Mouse (Mus musculus): ENCODE measurements around the gene Ndnf. TPM values are rescaled to one million over a fixed set of nuclear protein-coding genes. Genes with fewer than 3 reads are reported as not detected.

Ndnf gene
- polyA plus RNA-seq, 1 experiment from 2014 or later = 68.0 TPM

GRCm38 (mm10) chr6:65725677-65726076 is 54.3 kb downstream of the Ndnf start:
- 61% methylated on average over 2 of the region's 2 CpGs for WGBS
- Histone ChIP-seq H3K4me3 (ENCODE audit: low read length) (no peak overlapping the region), H3K4me2 (ENCODE audit: low read depth, low read length) (no peak overlapping the region), H3K4me1 (replicated peaks; ENCODE audit: control insufficient read depth, insufficient read depth, low read length) (no peaks in the 10 kb centered on the region), H3K27me3 (ENCODE audit: control insufficient read depth, insufficient read depth, low read depth, low read length) (no peaks in the 10 kb centered on the region), H3K9me3 (ENCODE audit: control insufficient read depth, low read length) (no peaks in the 10 kb centered on the region), H3K27ac (ENCODE audit: low read length) (no peak overlapping the region), H3K9ac (ENCODE audit: low read length) (no peak overlapping the region), H3K36me3 (ENCODE audit: control insufficient read depth, insufficient read depth, low read length) (no peaks in the 10 kb centered on the region)
- no peak for ATAC-seq (ENCODE audit: low read depth)

GRCm38 (mm10) chr6:65728261-65728660 is 56.9 kb downstream of the Ndnf start:
- Histone ChIP-seq H3K9ac (ENCODE audit: low read length) (no peak overlapping the region), H3K4me2 (ENCODE audit: low read depth, low read length) (no peak overlapping the region), H3K27me3 (ENCODE audit: control insufficient read depth, insufficient read depth, low read depth, low read length) (no peaks in the 10 kb centered on the region), H3K27ac (ENCODE audit: low read length) (no peak overlapping the region), H3K36me3 (ENCODE audit: control insufficient read depth, insufficient read depth, low read length) (no peaks in the 10 kb centered on the region), H3K4me3 (ENCODE audit: low read length) (no peak overlapping the region), H3K4me1 (replicated peaks; ENCODE audit: control insufficient read depth, insufficient read depth, low read length) (no peaks in the 10 kb centered on the region), H3K9me3 (ENCODE audit: control insufficient read depth, low read length) (no peaks in the 10 kb centered on the region)
- no peak for ATAC-seq (ENCODE audit: low read depth)
- WGBS = 76% methylated on average over 3 of the region's 3 CpGs

GRCm38 (mm10) chr6:65739442-65739841 is 68.1 kb downstream of the Ndnf start:
- H3K27me3 ChIP-seq (ENCODE audit: control insufficient read depth, insufficient read depth, low read depth, low read length) = no peaks in the 10 kb centered on the region
- WGBS = 32% methylated on average over 7 of the region's 8 CpGs
- H3K9ac ChIP-seq (ENCODE audit: low read length) = no peak overlapping the region
- H3K4me3 ChIP-seq (ENCODE audit: low read length) = no peak overlapping the region
- H3K9me3 ChIP-seq (ENCODE audit: control insufficient read depth, low read length) = no peaks in the 10 kb centered on the region
- no peak overlapping the region for H3K27ac ChIP-seq (ENCODE audit: low read length)
- H3K4me2 ChIP-seq (ENCODE audit: low read depth, low read length) = no peak overlapping the region
- no peaks in the 10 kb centered on the region for H3K36me3 ChIP-seq (ENCODE audit: control insufficient read depth, insufficient read depth, low read length)
- no peak for ATAC-seq (ENCODE audit: low read depth)
- H3K4me1 ChIP-seq (replicated peaks; ENCODE audit: control insufficient read depth, insufficient read depth, low read length) = no peaks in the 10 kb centered on the region

- no peak for ATAC-seq (ENCODE audit: low read depth)
- Histone ChIP-seq H3K9ac (ENCODE audit: low read length) (no peak overlapping the region), H3K27ac (ENCODE audit: low read length) (no peak overlapping the region), H3K4me2 (ENCODE audit: low read depth, low read length) (no peak overlapping the region), H3K9me3 (ENCODE audit: control insufficient read depth, low read length) (peaks cover 2% of the 10 kb centered on the region; the same call in 1 of the 2 replicates), H3K4me3 (ENCODE audit: low read length) (no peak overlapping the region), H3K27me3 (ENCODE audit: control insufficient read depth, insufficient read depth, low read depth, low read length) (no peaks in the 10 kb centered on the region), H3K36me3 (ENCODE audit: control insufficient read depth, insufficient read depth, low read length) (no peaks in the 10 kb centered on the region), H3K4me1 (replicated peaks; ENCODE audit: control insufficient read depth, insufficient read depth, low read length) (no peaks in the 10 kb centered on the region)
- WGBS = 71% methylated on average over 1 of the region's 1 CpGs
Measured at GRCm38 (mm10) chr6:65743144-65743870, 71.9 kb downstream of the Ndnf start.

GRCm38 (mm10) chr6:65743871-65744202 is 72.4 kb downstream of the Ndnf start:
- Histone ChIP-seq H3K4me1 (replicated peaks; ENCODE audit: control insufficient read depth, insufficient read depth, low read length) (no peaks in the 10 kb centered on the region), H3K9ac (ENCODE audit: low read length) (no peak overlapping the region), H3K9me3 (ENCODE audit: control insufficient read depth, low read length) (peaks cover 2% of the 10 kb centered on the region; the same call in 1 of the 2 replicates), H3K27ac (ENCODE audit: low read length) (no peak overlapping the region), H3K4me3 (ENCODE audit: low read length) (no peak overlapping the region), H3K4me2 (ENCODE audit: low read depth, low read length) (no peak overlapping the region), H3K27me3 (ENCODE audit: control insufficient read depth, insufficient read depth, low read depth, low read length) (no peaks in the 10 kb centered on the region), H3K36me3 (ENCODE audit: control insufficient read depth, insufficient read depth, low read length) (no peaks in the 10 kb centered on the region)
- no peak for ATAC-seq (ENCODE audit: low read depth)

GRCm38 (mm10) chr6:65758214-65758613 is 86.8 kb downstream of the Ndnf start:
- Histone ChIP-seq H3K36me3 (ENCODE audit: control insufficient read depth, insufficient read depth, low read length) (no peaks in the 10 kb centered on the region), H3K4me2 (ENCODE audit: low read depth, low read length) (no peak overlapping the region), H3K4me3 (ENCODE audit: low read length) (no peak overlapping the region), H3K9ac (ENCODE audit: low read length) (no peak overlapping the region), H3K27me3 (ENCODE audit: control insufficient read depth, insufficient read depth, low read depth, low read length) (no peaks in the 10 kb centered on the region), H3K4me1 (replicated peaks; ENCODE audit: control insufficient read depth, insufficient read depth, low read length) (no peaks in the 10 kb centered on the region), H3K27ac (ENCODE audit: low read length) (no peak overlapping the region), H3K9me3 (ENCODE audit: control insufficient read depth, low read length) (no peaks in the 10 kb centered on the region)
- ATAC-seq (ENCODE audit: low read depth) = no peak
- WGBS = 67% methylated on average over 7 of the region's 7 CpGs

- no peaks in the 10 kb centered on the region for H3K4me1 ChIP-seq (replicated peaks; ENCODE audit: control insufficient read depth, insufficient read depth, low read length)
- no peak overlapping the region for H3K4me3 ChIP-seq (ENCODE audit: low read length)
- H3K9ac ChIP-seq (ENCODE audit: low read length) = no peak overlapping the region
- no peaks in the 10 kb centered on the region for H3K27me3 ChIP-seq (ENCODE audit: control insufficient read depth, insufficient read depth, low read depth, low read length)
- no peak overlapping the region for H3K4me2 ChIP-seq (ENCODE audit: low read depth, low read length)
- H3K27ac ChIP-seq (ENCODE audit: low read length) = no peak overlapping the region
- WGBS = 73% methylated on average over 5 of the region's 5 CpGs
- no peaks in the 10 kb centered on the region for H3K9me3 ChIP-seq (ENCODE audit: control insufficient read depth, low read length)
- H3K36me3 ChIP-seq (ENCODE audit: control insufficient read depth, insufficient read depth, low read length) = no peaks in the 10 kb centered on the region
- no peak for ATAC-seq (ENCODE audit: low read depth)
Measured at GRCm38 (mm10) chr6:65759174-65759573, 87.8 kb downstream of the Ndnf start.

- Histone ChIP-seq H3K4me2 (ENCODE audit: low read depth, low read length) (no peak overlapping the region), H3K36me3 (ENCODE audit: control insufficient read depth, insufficient read depth, low read length) (no peaks in the 10 kb centered on the region), H3K27ac (ENCODE audit: low read length) (no peak overlapping the region), H3K9me3 (ENCODE audit: control insufficient read depth, low read length) (no peaks in the 10 kb centered on the region), H3K27me3 (ENCODE audit: control insufficient read depth, insufficient read depth, low read depth, low read length) (no peaks in the 10 kb centered on the region), H3K4me1 (replicated peaks; ENCODE audit: control insufficient read depth, insufficient read depth, low read length) (no peaks in the 10 kb centered on the region; the same call in 1 of the 2 replicates), H3K4me3 (ENCODE audit: low read length) (no peak overlapping the region), H3K9ac (ENCODE audit: low read length) (no peak overlapping the region)
- ATAC-seq (ENCODE audit: low read depth) = no peak
- 73% methylated on average over 3 of the region's 3 CpGs for WGBS
Measured at GRCm38 (mm10) chr6:65760073-65760472, 88.7 kb downstream of the Ndnf start.

All from lung, embryonic 16.5 days (tissue).